Mouse (Mus musculus): Measurements from ENCODE around the gene Sptlc2.

- TF ChIP-seq CTCF (conservative IDR thresholded peaks at IDR 0.05 in 1 of 2, IDR thresholded peaks at IDR 0.05 in 1 of 2; ENCODE audit: low read depth in 2 of 2, low read length in 2 of 2) (no peak), UBTF (IDR thresholded peaks at IDR 0.05; ENCODE audit: low read depth, low read length) (no peak), PAX5 (IDR thresholded peaks at IDR 0.05; ENCODE audit: low read length) (no peak), MAFK (IDR thresholded peaks at IDR 0.05; ENCODE audit: insufficient replicate concordance, low read length) (no peak), MYC (IDR thresholded peaks at IDR 0.05; ENCODE audit: low read depth, low read length) (no peak), MAX (IDR thresholded peaks at IDR 0.05; ENCODE audit: low read length) (no peak)
Observed at GRCm38 (mm10) chr12:87313098-87313497, 75.1 kb downstream of the Sptlc2 start.

Measured in CH12.LX (cell line).